Mouse (Mus musculus) adrenal gland, adult 8-10 months (tissue): Measurements from ENCODE around the gene Eif2b4. TPM values are rescaled to one million over a fixed set of nuclear protein-coding genes. Genes with fewer than 3 reads are reported as not detected.

Experiments
- DNase-seq: peaks from one replicate; pipeline ENCODE4 v3.0.0; 2022
- total RNA-seq, 4 experiments: library from RNA; stranded (reverse); gene quantifications; 2 replicates each; pipeline ENCODE4 v1.2.4; 2022

Eif2b4 gene
- total RNA-seq, 4 experiments from 2014 or later = 34.5 to 44.5 (median 38.9) TPM

- no peak for DNase-seq
Observed at GRCm38 (mm10) chr5:31199893-31200292, 6.7 kb upstream of the Eif2b4 start.

DNA sequence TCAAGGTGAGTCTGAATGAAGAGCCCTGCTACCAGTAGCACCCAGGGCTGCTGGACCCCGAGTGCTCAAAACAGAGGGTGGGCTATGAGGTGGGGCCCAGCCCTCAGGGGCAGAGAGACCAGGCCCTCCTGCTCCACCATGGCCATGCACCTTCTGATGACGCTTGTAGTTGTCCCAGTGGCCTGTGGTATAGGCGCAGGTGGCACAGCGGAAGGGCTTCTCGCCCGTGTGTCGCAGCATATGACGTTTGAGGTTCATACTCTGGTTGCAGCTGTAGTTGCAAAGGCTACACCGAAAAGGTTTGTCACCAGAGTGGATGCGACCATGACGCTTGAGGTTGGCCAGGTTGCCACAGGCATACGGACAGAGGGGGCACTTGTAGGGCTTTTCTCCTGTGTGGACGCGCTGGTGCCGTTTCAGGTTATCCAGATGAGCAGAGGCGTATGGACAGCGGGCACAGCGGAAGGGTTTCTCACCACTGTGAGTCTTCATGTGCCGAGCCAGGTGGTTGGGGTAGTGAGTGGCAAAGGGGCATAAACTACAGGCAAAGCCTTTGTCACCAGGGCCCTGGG is 6.2 kb upstream of the Eif2b4 start:
- DNase-seq = no peak

GRCm38 (mm10) chr5:31198616-31199320 is 5.5 kb upstream of the Eif2b4 start:
- DNase-seq = no peak

DNA sequence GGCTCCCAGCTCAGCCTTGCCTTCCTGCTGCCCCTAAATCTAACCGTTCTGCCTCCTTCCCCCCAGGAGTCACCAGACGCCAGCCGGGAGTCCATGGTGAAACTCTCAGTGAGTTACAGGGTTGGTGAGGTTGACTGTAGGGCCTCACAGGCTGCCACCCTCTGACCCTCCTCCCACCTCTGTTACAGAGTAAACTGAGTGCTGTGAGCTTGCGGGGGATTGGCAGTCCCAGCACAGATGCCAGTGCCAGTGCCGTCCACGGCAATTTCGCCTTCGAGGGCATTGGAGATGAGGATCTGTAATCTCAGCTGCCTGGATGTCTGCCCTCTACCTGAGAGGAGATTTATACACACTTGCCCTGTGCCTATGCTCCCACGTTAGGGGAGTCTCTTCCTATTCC is 4.9 kb upstream of the Eif2b4 start:
- no peak for DNase-seq

- DNase-seq = no peak
Observed at GRCm38 (mm10) chr5:31197072-31197471, 3.8 kb upstream of the Eif2b4 start.

DNA sequence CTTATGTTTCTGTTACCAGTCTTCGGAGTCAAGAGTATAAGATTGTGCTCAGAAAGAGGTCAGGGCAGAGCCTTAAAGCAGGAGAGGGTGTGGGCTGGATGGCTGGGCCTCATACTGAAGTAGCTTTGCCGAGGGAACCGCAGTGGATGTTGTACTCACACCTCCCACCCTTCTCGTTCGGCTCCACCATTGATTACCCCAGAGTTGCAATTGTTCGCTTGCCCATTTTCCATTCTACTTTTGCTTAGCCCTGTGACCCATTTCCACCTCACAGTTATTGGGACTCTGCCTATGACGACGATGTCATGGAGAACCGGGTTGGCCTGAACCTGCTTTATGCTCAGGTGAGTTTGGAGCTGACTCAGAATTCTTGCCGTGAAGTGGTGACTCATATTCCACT is 3.0 kb upstream of the Eif2b4 start:
- DNase-seq = no peak

DNA sequence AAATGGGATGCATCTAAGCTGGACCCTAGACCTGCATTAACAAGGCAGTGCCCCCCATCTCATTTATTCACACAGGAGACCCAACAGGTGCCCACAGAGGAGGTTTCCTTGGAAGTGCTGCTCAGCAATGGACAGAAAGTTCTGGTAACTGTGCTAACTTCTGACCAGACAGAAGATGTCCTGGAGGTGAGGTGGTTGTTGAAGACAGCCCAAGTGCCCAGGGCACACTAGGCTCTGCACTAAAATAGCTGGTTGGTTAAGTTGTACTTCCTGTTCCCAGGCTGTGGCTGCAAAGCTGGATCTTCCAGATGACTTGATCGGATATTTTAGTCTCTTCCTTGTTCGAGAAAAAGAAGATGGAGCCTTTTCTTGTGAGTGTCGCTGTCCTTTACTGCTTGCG is 2.4 kb upstream of the Eif2b4 start:
- DNase-seq = no peak

DNA sequence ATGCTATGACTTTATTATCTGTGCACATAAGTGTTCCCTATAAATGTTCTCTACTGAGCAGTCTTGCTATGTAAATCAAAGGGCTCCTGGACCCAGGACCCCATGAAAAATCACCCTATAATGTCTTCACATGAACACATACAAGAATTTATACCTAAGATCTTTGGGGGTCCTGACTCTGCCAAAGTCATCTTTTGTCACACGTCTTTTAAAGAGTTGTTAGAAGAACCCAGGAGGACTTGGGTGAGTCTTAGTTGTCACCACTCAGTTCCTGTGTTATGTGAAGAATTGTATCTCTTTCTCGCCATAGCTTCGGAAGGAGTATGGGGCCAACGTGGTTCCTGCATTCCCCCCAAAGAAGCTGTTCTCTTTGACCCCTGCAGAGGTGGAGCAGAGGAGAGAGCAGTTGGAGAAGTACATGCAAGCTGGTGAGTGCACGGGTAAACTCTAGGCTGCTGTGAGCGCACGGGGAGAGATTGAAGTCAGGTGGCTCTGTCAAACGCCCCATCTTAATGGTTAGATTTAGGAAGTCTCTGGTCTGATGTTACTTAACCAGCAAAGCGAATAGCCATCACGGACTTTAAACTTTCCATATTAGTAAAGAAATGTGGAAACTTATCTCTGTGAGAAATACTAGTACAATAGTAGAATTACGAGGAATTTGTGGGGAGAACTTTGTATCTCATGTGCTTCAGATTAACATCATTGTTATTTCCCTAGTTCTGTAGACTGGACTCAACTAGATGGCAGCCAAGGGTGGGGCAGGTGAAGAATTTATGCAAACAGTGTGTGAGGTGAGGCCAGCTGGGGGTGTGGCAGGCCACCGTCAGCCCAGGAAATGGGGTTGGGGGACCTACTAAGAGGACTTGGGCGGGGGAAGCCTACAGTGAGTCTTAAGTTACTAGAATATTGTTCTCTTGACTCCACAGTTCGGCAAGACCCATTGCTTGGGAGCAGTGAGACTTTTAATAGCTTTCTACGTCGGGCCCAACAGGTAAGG is 1.6 kb upstream of the Eif2b4 start:
- no peak for DNase-seq

DNA sequence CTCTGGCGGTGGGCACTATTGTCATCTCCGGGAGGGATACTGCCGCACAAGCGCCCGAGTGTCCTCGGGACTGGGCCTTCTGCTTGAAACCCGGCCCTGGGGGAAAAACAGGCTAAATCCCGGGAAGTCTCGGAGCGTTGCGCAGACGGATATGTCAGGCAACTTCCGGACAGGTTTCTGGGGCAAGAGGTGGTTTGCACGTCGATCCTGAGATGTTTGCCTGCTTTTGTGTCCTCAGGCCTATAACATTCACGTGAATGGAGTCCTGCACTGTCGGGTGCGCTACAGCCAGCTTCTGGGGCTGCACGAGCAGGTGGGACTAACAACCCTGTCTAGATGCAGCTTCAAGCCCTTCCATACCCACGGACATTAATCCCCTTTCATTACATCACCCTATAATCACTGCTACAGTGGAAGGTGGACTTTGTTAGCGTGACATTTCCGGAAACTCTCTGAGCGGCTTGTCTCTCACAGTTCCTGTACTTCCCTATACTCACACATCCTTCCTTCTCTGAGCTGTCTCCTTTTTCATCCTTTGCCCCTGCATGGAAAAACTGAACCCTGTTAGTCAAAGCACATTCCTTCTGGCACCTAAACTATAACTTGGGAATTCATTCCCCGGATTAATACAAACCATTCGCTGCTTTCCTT is 526 bp upstream of the Eif2b4 start:
- DNase-seq = peak; percentile 41

DNA sequence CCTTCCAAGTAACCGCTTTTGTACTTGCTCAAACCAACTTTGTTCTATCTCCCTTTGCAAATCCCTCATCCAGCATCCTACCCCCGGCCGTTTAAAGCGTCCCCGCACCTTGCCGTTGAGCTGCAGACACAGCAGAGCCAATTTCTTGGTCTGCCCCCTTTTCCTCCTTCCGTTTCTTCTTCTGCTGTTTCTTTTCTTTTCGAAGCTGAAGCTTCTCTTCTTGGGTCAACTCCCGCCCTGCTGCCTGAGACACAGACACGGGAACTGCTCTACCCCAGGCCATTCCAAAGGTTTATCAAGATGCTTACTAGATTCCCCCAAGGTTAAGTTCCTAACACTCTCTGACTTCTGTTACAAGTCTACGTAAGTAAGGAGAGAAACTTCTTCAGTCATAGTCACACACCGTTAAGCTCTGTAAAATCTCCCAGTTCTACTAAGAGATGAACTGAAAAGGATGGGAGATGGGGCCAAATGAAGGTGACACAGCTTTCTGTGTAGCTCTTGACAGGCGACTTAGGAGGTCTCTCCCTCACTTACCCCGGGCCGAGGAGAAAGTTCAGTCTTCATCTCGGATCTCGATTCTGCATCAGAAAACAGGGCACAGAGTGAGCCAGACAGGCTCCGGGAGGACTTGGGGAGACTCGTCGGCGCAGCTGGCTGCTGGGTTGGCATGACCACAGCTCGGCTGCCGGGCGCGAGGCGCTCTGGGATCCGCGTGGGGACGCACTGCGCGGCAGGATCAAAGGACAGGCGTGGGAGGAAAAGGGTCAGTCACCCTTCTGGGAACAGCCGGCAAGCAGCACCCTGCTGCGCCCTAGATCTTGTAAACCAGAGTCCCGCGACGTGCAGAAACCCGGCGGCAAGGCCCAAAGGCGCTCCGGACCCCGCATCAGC is 938 bp downstream of the Eif2b4 start:
- no peak for DNase-seq

GRCm38 (mm10) chr5:31190201-31190600 is 3.0 kb downstream of the Eif2b4 start:
- no peak for DNase-seq

DNA sequence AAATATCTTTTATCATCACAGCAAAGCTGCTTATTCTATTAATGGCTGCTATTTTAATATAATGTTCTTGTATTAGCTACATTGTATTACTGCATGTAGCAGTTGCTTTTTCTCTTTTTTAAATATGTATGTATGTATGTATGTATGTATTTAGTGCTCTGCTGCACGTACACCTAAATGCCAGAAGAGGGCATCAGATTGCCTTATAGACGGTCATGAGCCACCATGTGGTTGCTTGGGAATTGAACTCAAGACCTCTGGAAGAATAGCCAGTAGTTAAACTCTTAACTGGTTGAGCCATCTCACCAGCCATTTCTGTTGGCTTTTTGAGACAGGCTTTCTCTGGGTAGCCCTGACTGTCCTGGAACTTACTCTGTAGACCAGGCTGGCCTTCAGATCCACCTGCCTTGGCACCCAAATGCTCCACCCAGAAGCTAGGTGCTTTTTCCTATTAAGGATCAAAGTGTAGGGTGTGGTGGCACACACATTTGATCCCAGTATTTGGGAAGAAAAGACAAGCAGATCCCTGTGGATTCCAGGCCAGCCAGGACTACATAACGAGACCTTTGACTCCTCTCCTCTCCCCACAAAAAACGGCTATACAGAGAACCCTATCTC is 4.9 kb downstream of the Eif2b4 start:
- DNase-seq = no peak

- DNase-seq = no peak
Observed at GRCm38 (mm10) chr5:31183678-31184077, 9.6 kb downstream of the Eif2b4 start.

- no peak for DNase-seq
Observed at GRCm38 (mm10) chr5:31181183-31181770, 12.0 kb downstream of the Eif2b4 start.

DNA sequence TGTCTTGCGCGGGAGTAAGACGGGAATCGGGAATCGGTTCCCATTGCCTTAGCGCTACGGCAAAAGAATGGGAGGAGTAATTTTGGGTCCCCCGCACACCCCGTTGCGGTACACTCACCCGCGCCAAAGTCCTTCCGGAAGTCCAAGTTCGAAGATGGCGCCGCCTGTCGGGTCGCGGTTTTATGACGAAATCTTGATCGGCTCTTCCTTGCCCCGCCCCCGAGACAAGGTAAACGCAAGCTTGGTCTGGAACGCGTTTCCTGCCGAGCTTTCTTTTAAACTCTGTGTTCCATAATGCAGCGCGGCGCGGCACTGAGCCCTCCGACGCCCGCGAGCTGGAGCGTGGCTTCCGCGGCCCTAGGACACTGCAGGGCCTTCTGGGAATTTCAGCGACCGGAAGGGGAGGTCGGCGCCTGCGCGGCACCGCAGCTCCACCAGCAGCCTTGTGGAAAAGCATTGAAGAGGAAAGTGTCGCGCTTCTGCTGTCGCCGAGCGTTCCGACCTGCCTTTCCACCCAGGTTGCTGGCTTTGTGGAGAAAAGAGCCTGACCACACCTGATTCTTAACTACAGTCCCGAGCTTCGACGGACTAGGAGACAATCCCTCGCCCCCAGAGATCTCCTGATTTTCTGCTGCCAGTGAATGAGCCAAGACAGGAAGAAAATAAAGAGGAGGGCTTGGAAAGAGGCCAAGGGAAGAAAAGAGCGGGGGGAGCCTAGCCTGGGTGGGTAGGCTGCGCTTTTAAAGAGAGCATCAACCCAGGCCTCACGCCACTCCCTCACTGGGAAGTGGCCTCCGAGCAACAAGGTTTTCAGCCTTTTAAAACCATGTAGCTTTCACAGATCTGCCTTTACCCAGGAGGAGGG is 13.2 kb downstream of the Eif2b4 start, which contains the start of the genes Gm29609 and Gtf3c2:
Gm29609 (minus strand) TSS at position 146 of the 865 bp plus-strand sequence.
Gtf3c2 (minus strand) TSS at position 379 of the 865 bp plus-strand sequence.
- peak; percentile 92 for DNase-seq

GRCm38 (mm10) chr5:31179301-31179765 is 13.9 kb downstream of the Eif2b4 start:
- DNase-seq = no peak

GRCm38 (mm10) chr5:31168630-31169029 is 24.6 kb downstream of the Eif2b4 start:
- DNase-seq = no peak

DNA sequence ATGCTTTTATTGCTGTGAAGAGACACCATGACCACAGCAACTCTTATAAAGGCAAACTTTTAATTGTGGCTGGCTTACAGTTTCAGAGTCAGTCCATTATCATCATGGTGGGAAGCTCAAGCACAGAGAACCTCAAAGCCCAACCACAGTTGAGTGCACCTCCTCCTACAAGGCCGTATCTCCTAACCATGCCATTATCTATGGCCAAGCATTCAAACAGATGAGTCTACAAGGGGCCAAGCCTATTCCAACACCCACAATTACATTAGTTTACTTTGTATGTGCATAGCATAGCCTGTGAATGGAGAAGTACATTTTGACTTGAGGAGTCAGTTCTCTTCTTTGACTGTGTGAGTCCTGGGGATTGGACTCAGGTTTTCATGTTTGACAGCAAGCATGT is 28.4 kb downstream of the Eif2b4 start:
- no peak for DNase-seq

GRCm38 (mm10) chr5:31162462-31162861 is 30.8 kb downstream of the Eif2b4 start:
- DNase-seq = no peak
